Mouse (Mus musculus) layer of hippocampus, adult 9-11 months (tissue): ENCODE results near the gene Htra1.

Experiments
- DNase-seq: peaks from one replicate; pipeline ENCODE4 v3.0.0; 2022

Htra1 gene

DNA sequence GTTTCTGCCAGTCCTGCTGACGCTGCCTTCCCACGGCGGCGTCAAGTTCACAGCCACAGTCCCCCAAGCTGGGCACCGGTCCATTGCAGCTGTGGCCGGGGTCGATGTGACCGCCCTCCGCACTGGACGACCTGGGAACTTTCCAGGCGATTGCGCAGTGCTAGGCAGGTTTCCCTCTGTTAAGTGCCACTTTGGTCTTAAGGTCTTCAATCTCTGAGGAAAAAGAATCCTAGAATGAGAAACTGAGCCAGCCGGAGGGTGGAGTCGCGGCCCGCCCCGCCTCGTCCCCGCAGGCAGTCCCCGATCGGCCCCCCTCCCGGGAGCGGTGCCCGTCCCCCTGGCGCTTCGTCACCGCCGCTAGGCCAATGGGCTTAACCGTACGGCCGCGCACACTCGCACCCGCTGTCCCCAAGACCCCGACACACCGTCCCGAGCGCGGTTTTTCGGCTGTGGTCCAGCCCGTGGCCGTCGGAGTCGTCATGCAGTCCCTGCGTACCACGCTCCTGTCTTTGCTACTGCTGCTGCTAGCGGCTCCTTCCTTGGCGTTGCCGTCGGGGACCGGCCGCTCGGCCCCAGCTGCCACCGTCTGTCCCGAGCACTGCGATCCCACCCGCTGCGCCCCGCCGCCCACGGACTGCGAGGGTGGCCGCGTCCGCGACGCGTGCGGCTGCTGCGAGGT lies at the start of gene Htra1:
Gene Htra1 (plus strand): TSS at position 319 of the 679 bp plus-strand sequence.
- peak; percentile 77 for DNase-seq

DNA sequence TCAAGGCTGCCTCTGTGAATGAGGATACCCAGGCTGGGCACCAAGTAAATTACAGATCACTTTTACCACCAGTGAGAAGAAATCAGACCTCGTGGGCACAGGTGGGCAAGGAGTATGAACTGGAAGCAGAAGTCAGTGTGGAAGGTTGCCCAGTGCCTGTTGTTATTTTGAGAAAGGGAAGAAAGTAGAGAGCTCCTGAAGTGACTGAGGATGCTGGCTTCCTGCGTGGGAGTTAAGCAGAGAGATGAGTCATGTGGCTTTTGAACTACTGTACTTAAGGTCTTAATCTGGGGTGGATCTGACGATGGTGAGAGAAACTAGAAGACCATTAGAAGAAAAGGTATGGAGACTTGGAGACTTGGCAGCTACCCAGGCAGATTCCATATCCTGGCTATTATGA lies 49.7 kb upstream of the Htra1 start:
- no peak for DNase-seq

GRCm38 (mm10) chr7:130887946-130888345 lies 48.0 kb upstream of the Htra1 start:
- DNase-seq, result peak; percentile 69

DNA sequence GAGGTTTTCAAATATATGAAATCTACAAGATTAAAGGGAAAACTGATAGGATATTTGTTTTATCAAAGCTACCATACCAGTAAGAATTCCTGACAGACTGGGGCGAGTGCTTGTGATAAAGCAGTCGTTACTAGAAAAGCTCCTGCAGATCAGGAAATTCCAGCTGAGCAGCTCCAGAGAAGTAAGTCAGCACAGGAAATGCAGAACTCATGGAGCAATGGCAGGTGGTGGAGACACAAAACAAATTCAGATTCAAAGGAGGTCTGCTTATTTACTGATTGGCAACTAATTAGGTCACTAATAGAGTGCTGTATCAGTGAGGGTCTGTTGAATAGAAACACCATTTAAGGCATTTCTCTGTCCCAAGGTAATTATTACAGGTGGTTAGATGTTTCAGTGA lies 45.0 kb upstream of the Htra1 start:
- no peak for DNase-seq

DNA sequence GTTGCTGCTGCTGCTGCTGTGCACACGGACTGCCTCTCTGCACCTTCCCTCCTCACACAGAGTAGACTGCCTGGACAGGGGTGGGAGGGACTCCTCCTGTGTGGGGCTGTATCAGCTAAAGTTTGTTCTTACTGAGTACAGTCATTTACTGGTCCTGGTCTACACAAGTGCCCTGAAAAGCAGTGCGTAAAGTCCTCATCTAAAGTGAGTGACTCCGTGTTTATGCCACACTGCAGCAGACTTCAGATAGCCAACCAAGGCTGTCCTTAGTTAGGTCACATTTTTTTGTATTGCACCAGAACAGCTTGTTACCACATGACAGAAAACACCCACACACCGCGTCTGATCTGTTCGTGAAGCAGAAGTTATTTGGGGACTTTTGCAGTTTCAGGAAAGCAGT lies 42.9 kb upstream of the Htra1 start:
- DNase-seq, result peak; percentile 89

- no peak for DNase-seq
Observed at GRCm38 (mm10) chr7:130894931-130895617, 40.8 kb upstream of the Htra1 start.

DNA sequence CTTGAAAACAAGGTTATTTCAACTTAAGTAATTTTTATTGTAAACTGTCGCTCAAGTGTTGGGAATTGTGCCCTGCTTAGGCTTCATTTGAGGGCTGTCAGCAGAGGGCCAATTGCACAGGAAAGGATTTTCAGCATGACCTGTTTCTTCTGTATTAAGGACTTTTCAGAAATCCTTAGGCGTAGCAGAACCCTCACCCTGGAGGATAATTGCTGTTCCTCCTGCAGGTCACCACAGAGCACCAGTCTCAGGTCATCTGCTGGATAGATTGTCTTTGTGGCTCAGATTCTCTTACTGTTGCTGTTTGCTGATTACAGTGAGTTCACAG lies 40.3 kb upstream of the Htra1 start:
- DNase-seq, result no peak

DNA sequence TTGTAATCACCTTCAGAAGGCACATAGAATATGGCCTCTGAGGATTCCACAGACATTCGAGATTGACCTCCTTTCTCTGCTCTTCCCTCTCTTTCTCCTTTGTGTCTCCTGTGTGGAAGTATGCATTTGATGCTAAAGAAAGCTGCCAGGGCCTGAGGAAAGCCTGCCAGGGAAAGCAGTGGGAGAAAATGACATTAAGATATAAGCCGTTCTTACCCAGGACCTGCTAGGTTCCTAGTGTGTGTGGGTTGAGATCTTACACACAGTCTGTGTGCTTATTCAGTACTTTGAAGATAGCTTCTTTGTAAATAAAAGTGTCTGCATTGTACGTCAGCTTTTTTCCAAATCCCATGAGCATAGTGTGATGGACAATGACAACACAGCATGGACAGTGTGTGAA lies 39.8 kb upstream of the Htra1 start:
- no peak for DNase-seq

- no peak for DNase-seq
Observed at GRCm38 (mm10) chr7:130897201-130897600, 38.7 kb upstream of the Htra1 start.

DNA sequence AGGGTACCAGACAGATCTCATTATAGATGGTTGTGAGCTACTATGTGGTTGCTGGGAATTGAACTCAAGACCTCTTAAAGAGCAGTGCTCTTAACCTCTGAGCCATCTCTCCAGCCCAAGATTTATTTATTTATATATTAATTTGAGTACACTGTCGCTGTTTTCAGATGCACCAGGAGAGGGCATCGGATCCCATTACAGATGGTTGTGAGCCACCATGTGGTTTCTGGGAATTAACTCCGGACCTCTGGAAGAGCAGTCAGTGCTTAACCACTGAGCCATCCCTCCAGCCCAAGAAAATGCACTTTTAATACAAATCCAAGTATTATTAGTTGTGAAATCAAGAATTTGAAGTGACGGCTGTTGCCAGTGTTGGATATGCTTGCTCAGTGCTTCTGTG lies 37.5 kb upstream of the Htra1 start:
- DNase-seq, result no peak

DNA sequence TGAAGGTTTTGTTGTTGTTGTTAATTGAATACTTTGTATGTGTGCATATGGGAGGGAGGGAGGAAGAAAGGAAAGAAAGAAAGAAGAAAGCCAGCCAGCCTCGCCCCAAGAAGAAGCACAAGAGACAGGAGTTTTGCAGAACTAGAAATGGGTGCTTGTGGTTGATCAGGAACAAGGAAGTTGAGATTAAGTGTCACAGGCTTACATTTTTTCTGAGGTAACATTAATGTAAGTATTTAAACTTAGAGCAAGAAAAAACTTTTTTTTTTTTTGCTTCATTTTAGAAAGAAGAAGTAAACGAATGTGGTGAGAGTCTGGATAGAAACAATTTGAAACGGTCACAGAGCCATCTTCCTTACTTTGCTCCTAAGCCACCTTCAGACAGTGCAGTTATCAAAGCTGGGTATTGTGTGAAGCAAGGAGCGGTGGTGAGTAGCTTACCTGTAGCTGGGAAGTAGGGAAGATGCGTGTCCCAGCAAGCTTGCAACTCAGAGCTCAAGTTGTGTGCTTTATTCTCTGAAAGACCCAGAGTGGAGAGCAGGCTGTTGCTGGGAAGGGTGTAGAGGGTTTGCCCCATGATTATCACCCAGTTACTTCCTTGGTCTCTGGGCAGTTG lies 35.6 kb upstream of the Htra1 start:
- no peak for DNase-seq

- no peak for DNase-seq
Observed at GRCm38 (mm10) chr7:130902929-130903328, 33.0 kb upstream of the Htra1 start.

DNA sequence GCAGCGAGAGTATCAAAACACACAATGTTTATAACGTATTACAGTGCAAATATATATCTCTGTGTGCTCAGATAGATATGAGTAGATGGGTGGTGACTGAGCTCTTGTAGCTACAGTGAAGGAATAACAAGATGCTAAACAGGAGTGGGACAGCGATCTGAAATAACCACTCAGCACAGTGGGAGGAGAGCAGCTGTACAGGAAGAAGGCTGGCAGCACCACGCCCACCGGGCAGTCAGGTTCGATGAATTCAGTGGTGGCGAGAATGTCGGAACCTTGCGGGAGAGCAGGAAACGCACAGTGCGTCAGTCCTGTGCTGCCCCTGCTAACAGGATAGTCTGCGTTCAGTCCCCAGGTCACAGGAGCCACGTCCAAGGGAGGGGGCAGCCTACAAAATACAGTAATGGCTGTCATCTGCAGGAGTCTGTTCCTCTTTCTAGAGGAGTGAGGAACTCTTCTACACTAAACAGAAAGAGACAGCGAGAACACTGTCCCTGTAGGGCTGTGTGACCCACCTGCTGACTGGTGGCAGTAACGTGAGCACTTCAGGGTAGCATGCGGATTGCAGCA lies 32.3 kb upstream of the Htra1 start:
- peak; percentile 36 for DNase-seq

DNA sequence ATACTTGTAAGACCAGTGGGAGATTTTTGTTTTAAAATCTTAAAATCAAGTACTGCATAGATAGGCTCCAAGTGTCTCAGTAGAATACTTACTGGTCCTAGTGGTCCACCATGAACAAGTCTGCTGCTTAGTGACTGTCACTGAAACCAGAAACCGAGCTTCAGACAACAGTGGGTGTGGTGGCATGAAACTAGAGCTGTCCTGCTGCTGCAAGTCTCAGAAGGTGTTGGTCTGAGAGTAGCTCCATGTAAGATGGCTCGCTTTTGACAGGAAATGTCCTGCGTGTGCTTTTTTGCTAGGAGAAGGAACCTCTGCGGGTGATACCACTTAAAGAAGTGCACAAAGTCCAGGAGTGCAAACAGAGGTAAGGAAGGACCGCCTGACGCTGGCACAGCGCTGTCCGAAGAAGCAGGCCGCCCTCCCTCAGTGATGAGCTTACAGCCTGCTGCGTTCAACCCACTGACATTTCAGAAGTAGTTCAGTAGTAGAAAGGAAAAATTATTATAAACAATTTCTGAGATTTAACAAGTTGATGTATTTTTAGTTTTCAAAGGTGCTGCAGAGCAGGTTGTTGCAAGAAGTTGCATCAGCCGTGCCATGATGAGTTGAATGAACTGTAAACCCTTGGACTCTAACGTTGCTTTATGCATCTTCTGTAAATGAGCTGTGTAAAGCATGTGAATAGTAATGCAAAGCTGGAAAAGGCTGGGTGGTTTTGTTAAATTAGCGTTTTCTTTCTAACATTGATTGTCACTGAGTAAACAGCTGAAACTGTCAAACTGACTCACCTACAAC lies 31.1 kb upstream of the Htra1 start:
- no peak for DNase-seq

GRCm38 (mm10) chr7:130910841-130911240 lies 25.1 kb upstream of the Htra1 start:
- no peak for DNase-seq

GRCm38 (mm10) chr7:130914693-130915363 lies 21.1 kb upstream of the Htra1 start:
- DNase-seq, result no peak

DNA sequence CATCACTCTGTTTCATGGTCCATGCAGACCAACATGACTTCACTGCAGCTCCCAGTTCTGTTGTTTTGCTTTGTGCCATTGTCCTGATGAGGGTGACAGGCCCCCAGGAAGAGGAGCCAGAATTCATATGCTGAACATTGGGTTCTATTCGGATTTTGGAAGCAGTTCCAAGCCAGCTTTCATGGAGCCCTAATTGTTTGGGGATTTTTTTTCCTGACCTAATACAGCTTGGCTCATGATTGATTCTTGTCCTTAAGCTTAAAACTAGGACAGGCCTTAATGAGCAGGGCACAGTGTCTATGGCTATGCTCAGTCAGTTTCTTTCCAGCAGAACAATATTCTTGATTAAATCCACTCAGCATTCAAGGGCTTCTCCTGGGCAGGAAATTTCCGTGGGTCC lies 17.7 kb upstream of the Htra1 start:
- DNase-seq, result peak; percentile 77

DNA sequence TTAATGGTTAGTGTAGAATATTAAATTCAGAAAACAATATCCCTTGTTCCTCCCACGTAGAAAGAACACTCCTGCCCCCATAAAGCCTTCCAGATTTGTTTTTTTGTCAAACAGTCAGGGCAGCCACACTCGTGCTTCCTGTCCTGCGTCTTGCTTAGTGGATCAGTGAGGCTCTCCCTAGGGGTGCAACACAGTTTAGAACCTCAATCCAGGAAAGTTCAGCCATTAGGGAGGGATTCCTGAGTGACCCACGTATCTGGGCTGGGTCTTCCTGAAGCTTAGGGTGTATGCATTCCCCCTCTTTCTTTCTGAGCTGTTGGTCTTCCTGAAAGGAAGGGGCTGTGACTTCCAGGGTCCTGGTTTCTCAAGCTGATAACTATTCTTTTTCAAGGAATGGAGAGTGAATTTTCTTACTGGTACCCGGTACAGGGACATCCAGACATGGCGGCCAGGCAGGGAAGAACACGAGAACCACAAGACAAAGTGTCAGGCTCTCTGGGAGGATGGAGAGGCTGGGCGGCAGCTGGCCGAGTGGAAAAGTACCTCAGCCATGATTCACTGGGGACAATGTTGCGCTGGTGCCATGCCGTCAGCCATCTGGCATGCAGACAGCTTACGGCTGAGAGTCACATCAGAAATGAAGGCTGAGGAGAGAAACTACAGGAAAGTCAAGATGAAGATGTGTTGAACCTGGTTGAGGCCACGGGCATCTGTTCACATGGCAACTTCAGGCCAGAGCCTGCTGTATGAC lies 12.8 kb upstream of the Htra1 start:
- peak; percentile 69 for DNase-seq

DNA sequence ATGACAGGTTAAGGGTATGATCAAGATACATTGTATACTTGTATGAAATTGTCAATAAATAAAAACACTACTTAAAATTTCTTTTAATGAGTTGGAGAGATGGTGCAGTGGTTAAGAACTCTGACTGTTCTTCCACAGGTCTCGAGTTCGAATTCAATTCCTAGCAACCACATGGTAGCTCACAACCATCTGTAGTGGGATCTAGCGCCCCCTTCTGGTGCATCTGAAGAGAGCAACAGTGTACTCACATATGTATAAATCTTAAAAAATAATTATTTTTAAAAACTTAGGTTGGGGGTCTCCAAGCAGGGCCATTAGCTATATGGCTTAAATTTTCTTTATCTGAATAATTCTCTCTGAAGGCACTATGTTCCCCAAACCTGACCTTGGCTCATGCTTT lies 5.5 kb upstream of the Htra1 start:
- DNase-seq, result no peak

DNA sequence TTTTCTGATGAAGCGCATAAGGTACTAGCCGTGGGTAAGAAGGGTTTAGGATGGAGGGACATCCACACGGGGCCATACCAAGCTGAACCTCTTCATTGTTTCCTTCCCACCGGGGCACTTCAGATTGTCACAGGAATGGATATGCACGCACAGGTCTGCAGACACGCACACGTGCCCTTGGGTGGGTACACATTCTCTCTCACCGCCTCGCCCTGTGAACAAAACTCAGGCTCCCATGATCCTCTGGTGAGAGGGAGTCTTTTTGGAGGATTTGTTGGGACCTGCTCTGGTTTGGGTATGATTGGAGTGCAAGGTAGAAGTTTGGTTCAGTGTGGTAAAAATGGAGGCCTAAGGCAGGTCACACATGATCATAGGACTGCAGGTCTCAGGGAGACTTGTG lies 3.0 kb upstream of the Htra1 start:
- no peak for DNase-seq

- no peak for DNase-seq
Observed at GRCm38 (mm10) chr7:130934654-130935053, 1.3 kb upstream of the Htra1 start.

DNA sequence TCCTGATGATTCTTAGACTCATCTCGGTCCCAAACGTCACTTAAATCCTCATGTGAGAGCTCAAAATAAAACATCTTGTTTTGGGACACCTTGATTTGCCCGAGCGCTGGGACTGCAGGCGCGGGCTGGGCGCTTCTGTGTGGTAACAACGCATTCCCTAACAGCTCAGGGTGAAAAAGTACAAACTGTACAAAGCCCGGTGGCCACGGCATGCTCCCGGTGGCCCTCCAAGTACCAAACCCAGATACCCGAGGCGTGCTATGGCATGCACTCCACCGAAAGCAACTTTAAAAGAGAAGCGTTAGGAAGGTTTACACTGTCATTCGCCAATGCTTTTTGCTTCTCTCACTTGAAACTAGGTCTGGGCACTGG lies 504 bp upstream of the Htra1 start:
- no peak for DNase-seq
